Mouse (Mus musculus): ENCODE measurements around the gene Piezo1.

GRCm38 (mm10) chr8:122584981-122585380, 33.9 kb upstream of the Piezo1 start:
- TF ChIP-seq CTCF (IDR thresholded peaks at IDR 0.05; ENCODE audit: borderline replicate concordance, insufficient read depth, low read length), result no peak
- no peak for TF ChIP-seq POLR2A (IDR thresholded peaks at IDR 0.05; ENCODE audit: low read depth, low read length)
